Mouse (Mus musculus) spleen, postnatal 36 days (tissue): ENCODE results near the gene Ndrg3.
"Not testable (repeated sequence)": the region's sequence is repeated elsewhere in the genome, so short reads cannot be mapped to it uniquely, and the experiment has no call there.

Experiments
- DNase-seq, 2 experiments: peaks; one replicate each; pipeline ENCODE4 v3.0.0; 2022; ENCODE audit warnings: low spot score in 2 of 2, mixed read lengths in 1 of 2

Ndrg3 gene

DNA sequence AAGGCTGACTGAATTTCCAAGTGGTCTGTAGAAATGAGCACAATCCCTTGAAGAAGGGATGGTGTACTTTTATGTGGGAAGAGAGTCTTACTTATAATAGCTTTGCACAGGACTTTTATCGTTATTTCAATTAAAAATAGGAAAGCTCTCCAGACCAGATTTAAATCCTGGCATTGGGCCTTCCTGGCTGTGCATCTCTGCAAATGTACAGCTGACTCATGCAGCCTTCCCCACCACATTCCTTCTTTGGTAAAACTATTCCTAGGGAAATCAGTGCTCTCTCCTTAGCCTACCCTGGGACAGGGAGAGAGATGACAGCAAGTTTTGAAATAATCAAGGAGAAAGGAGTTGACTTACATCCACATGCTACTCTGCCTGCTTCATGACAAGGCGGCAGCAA, 54.1 kb downstream of the Ndrg3 start:
- no peak for DNase-seq

GRCm38 (mm10) chr2:156935005-156935404, 56.9 kb downstream of the Ndrg3 start:
- no peak for DNase-seq

DNA sequence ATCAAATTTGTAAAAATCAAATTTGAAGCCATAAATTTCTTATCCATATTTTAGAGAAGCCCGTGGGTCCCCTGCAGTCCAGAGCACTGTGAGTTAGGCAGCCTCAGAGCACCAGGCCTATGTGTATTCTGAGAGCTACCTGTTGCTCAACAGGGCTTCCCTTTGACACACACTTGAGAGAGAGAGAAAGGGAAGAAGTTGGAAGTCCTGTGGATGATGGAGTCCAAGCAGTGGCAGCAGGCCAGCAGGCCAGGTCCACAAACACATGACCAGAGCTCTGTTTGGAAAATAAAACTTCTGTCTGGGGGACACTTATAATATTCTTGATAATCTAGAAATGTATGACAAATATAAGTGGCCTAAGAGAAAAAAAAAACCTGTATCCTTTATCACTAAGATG, 58.4 kb downstream of the Ndrg3 start:
- no peak for DNase-seq

DNA sequence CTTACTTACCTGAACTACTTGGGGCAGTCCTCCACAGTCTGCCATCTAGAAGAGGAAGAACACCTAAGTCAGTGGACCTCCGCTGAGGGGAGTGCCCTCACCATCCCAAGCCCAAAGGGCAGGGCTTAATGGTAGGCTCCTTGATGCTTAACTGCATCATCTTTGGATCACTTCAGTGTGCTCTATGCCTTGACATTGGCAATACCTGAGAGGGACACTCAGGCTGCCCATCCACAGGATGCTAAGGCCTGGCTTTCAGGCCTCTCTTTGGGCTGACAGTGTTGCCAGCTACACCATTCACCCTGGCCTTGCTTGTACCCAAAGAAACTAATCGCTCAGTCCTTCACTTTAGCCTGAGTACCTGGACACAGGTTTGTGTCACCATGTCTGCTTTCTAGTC, 60.4 kb downstream of the Ndrg3 start:
- DNase-seq = no peak

- no peak for DNase-seq
These were observed 61.3 kb downstream of the Ndrg3 start for GRCm38 (mm10) chr2:156930549-156930948.

GRCm38 (mm10) chr2:156929519-156930120, 62.2 kb downstream of the Ndrg3 start:
- DNase-seq = no peak

- DNase-seq = no peak
These were observed 63.2 kb downstream of the Ndrg3 start for GRCm38 (mm10) chr2:156928606-156929005.

- no peak for DNase-seq
These were observed 64.2 kb downstream of the Ndrg3 start for GRCm38 (mm10) chr2:156927663-156928062.

DNA sequence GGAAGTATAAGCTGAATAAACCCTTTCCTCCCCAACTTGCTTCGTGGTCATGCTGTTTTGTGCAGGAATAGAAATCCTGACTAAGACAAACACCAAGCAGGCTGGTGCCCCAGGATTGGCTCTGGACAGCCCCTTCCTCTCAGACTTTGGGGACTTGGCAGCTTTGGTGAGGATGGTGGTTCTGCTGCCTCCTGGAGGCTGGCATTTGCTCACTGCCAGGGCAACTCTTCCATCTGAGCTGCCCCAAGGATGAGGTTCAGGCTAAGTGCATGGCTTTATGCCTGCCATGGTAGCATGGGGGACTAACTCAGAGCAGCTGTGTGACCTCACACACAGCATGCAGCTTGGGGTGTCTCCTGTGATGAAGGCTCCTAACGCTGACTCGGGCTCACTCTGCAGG, 66.2 kb downstream of the Ndrg3 start:
- DNase-seq = not testable (repeated sequence)

DNA sequence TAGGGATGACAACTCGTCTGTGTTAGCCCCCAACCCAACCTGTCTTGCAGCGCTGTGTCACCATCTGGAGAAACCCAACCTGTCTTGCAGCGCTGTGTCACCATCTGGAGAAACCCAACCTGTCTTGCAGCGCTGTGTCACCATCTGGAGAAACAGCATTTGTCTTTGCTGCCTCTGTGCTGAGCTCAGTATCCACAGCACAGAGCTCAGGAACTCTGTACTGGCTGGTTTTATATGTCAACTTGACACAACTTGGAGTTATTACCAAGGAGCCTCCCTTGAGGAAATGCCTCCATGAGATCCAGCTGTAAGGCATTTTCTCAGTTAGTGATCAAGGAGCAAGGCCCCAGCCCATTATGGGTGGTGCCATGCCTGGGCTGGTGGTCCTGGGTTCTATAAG, 66.8 kb downstream of the Ndrg3 start:
- not testable (repeated sequence) for DNase-seq

- DNase-seq = no peak
These were observed 67.5 kb downstream of the Ndrg3 start for GRCm38 (mm10) chr2:156924210-156924898.

- no peak for DNase-seq
These were observed 68.8 kb downstream of the Ndrg3 start for GRCm38 (mm10) chr2:156923057-156923456.

DNA sequence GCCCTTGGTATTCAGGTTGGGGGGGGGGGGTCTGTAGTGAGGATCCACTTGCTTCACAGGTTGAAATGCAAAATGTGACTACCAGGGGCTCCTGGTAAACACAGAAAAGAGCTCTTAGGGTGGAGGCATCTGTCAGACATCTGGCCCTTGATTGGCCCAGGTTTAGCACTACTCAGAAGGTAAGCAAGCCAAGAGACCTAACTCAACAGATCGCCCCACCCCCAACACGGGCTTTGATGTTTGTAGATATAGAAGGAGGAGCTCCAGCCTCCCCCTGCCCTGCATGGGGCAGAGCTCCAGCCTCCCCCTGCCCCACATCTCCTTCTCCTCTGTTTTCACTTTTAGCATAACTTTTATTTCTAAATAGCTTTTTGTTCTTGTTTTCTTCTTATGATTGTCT, 72.1 kb downstream of the Ndrg3 start:
- DNase-seq = no peak

DNA sequence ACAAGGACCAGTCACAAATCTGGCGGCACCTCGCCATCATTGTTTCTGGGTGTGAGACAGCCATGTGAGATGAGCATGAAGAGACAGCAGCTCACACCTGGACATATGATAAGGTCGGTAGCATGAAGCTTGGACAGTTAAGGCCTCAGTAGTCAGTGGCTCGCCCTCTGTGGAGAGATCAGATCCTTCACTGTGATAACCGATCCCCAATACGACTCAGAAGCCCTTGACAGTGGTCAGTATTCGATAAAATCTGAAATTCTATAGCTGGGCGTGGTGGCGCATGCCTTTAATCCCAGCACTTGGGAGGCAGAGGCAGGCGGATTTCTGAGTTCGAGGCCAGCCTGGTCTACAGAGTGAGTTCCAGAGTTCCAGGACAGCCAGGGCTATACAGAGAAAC, 72.7 kb downstream of the Ndrg3 start:
- not testable (repeated sequence) for DNase-seq

DNA sequence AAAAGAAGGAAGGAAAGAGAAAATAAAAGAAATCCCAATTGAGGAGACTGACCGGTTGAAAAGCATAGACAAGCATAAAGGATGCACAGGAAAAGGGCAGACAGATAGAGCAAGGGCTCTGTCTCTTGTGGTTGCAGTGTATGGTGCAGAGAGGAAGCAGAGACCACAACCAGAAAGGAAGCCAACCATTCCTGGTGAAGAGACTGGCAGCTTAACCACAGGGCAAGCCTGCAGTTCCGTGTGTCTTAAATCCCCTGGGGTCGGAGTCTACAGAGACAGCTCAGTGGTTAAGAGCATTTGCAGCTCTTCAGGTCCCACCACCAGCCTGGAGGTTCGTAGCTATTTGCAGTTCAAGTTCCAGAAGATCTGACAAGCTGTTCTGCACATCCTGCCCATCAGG, 73.3 kb downstream of the Ndrg3 start:
- peak; percentile 55 to 62 for DNase-seq

DNA sequence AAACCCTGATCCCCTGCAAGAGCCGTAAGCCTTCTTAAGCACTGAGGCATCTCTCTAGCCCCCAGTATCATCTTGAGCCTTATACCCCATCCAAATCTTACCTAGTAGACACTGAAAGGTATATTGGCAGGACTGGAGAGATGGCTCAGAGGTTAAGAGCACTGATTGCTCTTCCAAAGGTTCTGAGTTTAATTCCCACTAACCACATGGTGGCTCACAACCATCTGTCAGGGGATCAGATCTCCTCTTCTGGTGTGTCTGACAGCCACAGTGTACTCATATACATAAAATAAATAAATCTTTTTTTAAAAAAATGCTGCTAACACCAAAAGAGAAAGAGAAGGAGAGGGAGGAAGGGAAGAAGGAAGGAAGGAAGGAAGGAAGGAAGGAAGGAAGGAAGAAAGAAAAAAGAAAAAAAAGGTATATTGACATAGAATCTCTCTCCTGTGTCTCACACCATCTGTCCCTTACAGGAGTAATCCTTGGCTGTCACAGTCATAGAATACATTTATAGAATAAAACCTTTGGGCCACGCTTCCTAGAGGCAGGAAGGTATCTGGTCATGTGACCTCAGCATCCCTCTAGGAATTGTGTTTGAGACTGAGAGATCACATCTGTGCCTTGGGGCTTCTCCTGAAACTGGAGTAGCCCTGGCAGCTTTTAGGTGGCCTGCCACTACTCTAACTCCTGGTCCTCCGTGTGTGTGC, 75.3 kb downstream of the Ndrg3 start:
- DNase-seq = no peak

GRCm38 (mm10) chr2:156915559-156915958, 76.3 kb downstream of the Ndrg3 start:
- no peak for DNase-seq

- DNase-seq = no peak
These were observed 78.7 kb downstream of the Ndrg3 start for GRCm38 (mm10) chr2:156913191-156913590.

DNA sequence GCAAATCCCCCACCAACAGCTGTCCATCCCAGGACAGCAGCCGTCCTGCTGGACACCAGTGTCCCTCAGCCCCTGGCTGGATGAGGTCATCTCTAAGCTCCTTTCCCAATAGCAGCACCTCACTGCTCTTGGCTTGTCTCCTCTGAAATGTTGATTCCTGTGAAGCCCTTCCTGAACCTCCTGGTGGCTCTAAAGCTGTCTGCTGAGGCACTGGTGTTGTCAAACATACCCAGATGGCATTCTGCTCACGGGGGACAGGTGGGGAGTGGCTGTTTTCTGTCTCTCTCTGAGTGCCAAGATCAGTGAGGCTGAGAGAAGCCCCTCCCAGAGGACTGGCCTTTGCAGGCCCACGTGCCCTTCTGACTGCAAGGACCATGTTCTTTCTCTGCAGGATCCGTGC, 85.9 kb downstream of the Ndrg3 start:
- DNase-seq = not testable (repeated sequence)

DNA sequence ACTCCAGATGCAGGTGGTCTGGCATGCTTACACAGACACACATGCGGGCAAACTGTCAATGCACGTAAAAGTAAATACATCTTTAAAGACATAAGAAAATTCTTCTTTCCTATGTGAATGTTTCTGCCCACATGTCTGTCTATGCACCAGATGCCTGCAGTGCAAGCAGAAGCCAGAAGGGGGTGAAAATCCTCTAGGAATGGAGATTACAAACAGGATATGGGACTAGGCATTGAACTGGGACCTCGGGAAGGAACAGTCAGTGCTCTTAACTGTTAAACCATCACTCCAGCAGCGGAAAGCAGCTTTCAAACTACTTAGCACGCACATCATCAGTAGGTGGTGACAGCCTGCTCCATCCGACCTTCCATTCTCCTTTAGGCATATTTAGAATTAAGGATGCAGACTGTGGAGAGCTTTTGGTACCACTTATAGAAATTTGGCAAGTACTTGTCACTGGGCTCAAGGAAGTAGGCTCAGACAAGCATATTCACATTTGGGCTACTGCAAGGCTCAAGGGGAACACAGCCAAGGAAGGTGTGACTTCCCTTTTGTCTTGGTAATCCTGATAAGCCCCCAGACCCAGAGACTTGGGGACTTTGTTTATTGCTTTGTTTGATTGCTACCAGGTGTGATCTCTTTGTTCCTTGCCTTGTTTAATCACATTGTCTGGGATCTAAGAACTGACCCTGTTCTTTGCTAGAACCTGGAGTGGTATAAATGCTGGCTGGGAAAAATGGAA, 86.7 kb downstream of the Ndrg3 start:
- no peak for DNase-seq

- no peak for DNase-seq
These were observed 88.5 kb downstream of the Ndrg3 start for GRCm38 (mm10) chr2:156903367-156903766.

GRCm38 (mm10) chr2:156902411-156902810, 89.4 kb downstream of the Ndrg3 start:
- DNase-seq = not testable (repeated sequence)
